ENCODE assay signal across 8 mouse cellular contexts in the genomic region with DNA sequence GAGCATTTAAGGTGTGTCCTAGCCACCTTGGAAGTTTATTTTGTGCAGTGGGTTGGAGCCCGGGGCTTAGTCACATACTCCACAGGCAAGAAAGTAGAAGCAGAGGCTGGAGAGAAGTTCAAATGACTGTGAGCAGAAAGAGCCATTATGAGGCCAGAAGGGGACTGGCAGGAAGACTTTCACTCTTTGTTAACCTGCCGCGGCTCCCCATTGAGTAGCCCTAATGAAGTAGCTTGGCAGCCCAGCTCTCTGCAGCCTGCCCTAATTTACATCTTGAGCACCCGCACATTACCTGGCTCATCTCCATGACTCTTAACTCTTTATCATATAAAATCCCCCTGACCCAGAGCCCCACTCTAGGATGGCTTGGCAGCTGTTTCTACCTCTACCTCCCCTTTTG. TPM values are rescaled to one million over a fixed set of nuclear protein-coding genes. Genes with fewer than 3 reads are reported as not detected.
DNase-seq lines count a peak whose midpoint lies in the region; ATAC-seq and TF ChIP-seq lines count a peak whose summit lies in the region.
"Had no signal": no experiment of that assay in that cellular context is flagged by ENCODE, and none has a peak within 500 bp of the region (broad histone marks: within the 10 kb centered on the region; RNA-seq: fewer than 3 reads in every experiment).

No protein-coding gene starts in this region.

- H3K36me3 ChIP-seq in lung, embryonic 14.5 days (ENCODE audit: insufficient read depth) = peaks cover 42% of the 10 kb centered on the region
- H3K36me3 ChIP-seq in embryonic facial prominence, embryonic 15.5 days = peaks cover 10% of the 10 kb centered on the region; the same call in 1 of the 2 replicates
- H3K36me3 ChIP-seq in limb, embryonic 10.5 days = peaks cover 57% of the 10 kb centered on the region
- H3K36me3 ChIP-seq in stomach, embryonic 16.5 days (ENCODE audit: control insufficient read depth, insufficient read depth, low read length) = no peaks in the 10 kb centered on the region

- peak overlapping the region; percentile 95 for H3K9ac ChIP-seq in lung, embryonic 14.5 days
- H3K9ac ChIP-seq in embryonic facial prominence, embryonic 15.5 days = no peak overlapping the region
- H3K9ac ChIP-seq in stomach, embryonic 16.5 days (ENCODE audit: low read length) = peak overlapping the region; percentile 92; the same call in 1 of the 2 replicates
- H3K9ac ChIP-seq: liver, embryonic 14.5 days had no signal

- peaks cover 14% of the 10 kb centered on the region for H3K4me1 ChIP-seq in lung, embryonic 14.5 days (ENCODE audit: insufficient read depth)
- peaks cover 47% of the 10 kb centered on the region for H3K4me1 ChIP-seq in embryonic facial prominence, embryonic 15.5 days
- peaks cover 62% of the 10 kb centered on the region for H3K4me1 ChIP-seq in limb, embryonic 10.5 days
- H3K4me1 ChIP-seq in stomach, embryonic 16.5 days (ENCODE audit: control insufficient read depth, insufficient read depth, low read length) = peaks cover 20% of the 10 kb centered on the region

- WGBS in lung, embryonic 14.5 days = 23% methylated on average over 4 of the region's 4 CpGs
- WGBS in embryonic facial prominence, embryonic 15.5 days = 9% methylated on average over 4 of the region's 4 CpGs
- 39% methylated on average over 4 of the region's 4 CpGs for WGBS in limb, embryonic 10.5 days
- 33% methylated on average over 4 of the region's 4 CpGs for WGBS in stomach, embryonic 16.5 days

- no peak for TF ChIP-seq CTCF in lung, embryonic 14.5 days (IDR thresholded peaks at IDR 0.05; ENCODE audit: low read depth)

- no peak overlapping the region for H3K27ac ChIP-seq in lung, embryonic 14.5 days (ENCODE audit: low read depth)
- H3K27ac ChIP-seq in embryonic facial prominence, embryonic 15.5 days (replicated peaks) = no peak overlapping the region
- H3K27ac ChIP-seq in limb, embryonic 10.5 days = peak overlapping the region; percentile 98
- no peak overlapping the region for H3K27ac ChIP-seq in stomach, embryonic 16.5 days (ENCODE audit: low read length)
- H3K27ac ChIP-seq: liver, embryonic 14.5 days had no signal

- peak; percentile 8 for DNase-seq in lung, embryonic 14.5 days
- DNase-seq in lung, postnatal 4 days = no peak
- DNase-seq in limb, embryonic 10.5 days (ENCODE audit: low spot score) = no peak
- DNase-seq in retina, postnatal 1 day = no peak
- DNase-seq in frontal cortex, adult 2 months (ENCODE audit: extremely low spot score in 1 of 2, low spot score in 1 of 2) = no peak

- ATAC-seq in lung, embryonic 14.5 days (ENCODE audit: insufficient read depth) = no peak
- ATAC-seq in embryonic facial prominence, embryonic 15.5 days (ENCODE audit: insufficient number of reproducible peaks, low FRiP score, low TSS enrichment, low read depth) = no peak
- ATAC-seq in stomach, embryonic 16.5 days (ENCODE audit: insufficient read depth, low FRiP score) = no peak

- H3K9me3 ChIP-seq in lung, embryonic 14.5 days (ENCODE audit: low read depth, low read length) = no peaks in the 10 kb centered on the region
- H3K9me3 ChIP-seq in embryonic facial prominence, embryonic 15.5 days (replicated peaks) = no peaks in the 10 kb centered on the region
- H3K9me3 ChIP-seq in limb, embryonic 10.5 days (replicated peaks) = no peaks in the 10 kb centered on the region
- H3K9me3 ChIP-seq in stomach, embryonic 16.5 days (replicated peaks; ENCODE audit: control insufficient read depth, low read length) = no peaks in the 10 kb centered on the region

- H3K4me3 ChIP-seq in lung, embryonic 14.5 days (ENCODE audit: low read depth, low read length) = peak overlapping the region; percentile 97
- peak overlapping the region; percentile 90 for H3K4me3 ChIP-seq in embryonic facial prominence, embryonic 15.5 days (replicated peaks)
- peak overlapping the region; percentile 96 for H3K4me3 ChIP-seq in limb, embryonic 10.5 days
- peak overlapping the region; percentile 92 for H3K4me3 ChIP-seq in stomach, embryonic 16.5 days (replicated peaks; ENCODE audit: low read length)

- H3K27me3 ChIP-seq in lung, embryonic 14.5 days (ENCODE audit: insufficient read depth, low read length) = no peaks in the 10 kb centered on the region
- H3K27me3 ChIP-seq in embryonic facial prominence, embryonic 15.5 days = no peaks in the 10 kb centered on the region
- H3K27me3 ChIP-seq in limb, embryonic 10.5 days (ENCODE audit: low read depth, poor library complexity, severe bottlenecking) = 0 out of 2 replicates have a peak, but pooled peaks cover 8% of the 10 kb centered on the region
- H3K27me3 ChIP-seq in stomach, embryonic 16.5 days (ENCODE audit: control insufficient read depth, insufficient read depth, low read length) = no peaks in the 10 kb centered on the region

- H3K4me2 ChIP-seq in lung, embryonic 14.5 days = peak overlapping the region; percentile 90
- H3K4me2 ChIP-seq in embryonic facial prominence, embryonic 15.5 days (replicated peaks) = peak overlapping the region; percentile 92
- peak overlapping the region; percentile 99 for H3K4me2 ChIP-seq in stomach, embryonic 16.5 days (ENCODE audit: low read depth, low read length)

RNA-seq across cellular contexts. Expression of gene Sbk1, which starts 2.2 kb away (rescaled TPM):
- 51.2 and 57.0 TPM in 2 replicates for polyA plus RNA-seq in lung, embryonic 14.5 days (2014; fragmentation: Nextera tagmentation; extraction: Ambion mirVana)
- 36.0 and 40.1 TPM in 2 replicates for polyA plus RNA-seq in embryonic facial prominence, embryonic 15.5 days (2015; fragmentation: Nextera tagmentation; extraction: Ambion mirVana)
- 83.4 and 122 TPM in 2 replicates for polyA plus RNA-seq in limb, embryonic 10.5 days (2016; fragmentation: Nextera tagmentation; extraction: Ambion mirVana)
- polyA plus RNA-seq in stomach, embryonic 16.5 days (2015; fragmentation: Nextera tagmentation; extraction: Ambion mirVana) = 8.1 and 9.7 TPM in 2 replicates
- 54.4 and 56.0 TPM in 2 replicates for polyA plus RNA-seq in frontal cortex, adult 2 months (2012; rRNA removed)
